Mouse (Mus musculus) cerebellum, postnatal 4 days (tissue): ENCODE data around the gene Gpatch2.

Source experiments
- DNase-seq, 2 experiments: peaks; one replicate each; pipeline ENCODE4 v3.0.0; 2022; ENCODE audit warnings: low spot score in 2 of 2, mixed read lengths in 1 of 2

Gpatch2 gene

DNA sequence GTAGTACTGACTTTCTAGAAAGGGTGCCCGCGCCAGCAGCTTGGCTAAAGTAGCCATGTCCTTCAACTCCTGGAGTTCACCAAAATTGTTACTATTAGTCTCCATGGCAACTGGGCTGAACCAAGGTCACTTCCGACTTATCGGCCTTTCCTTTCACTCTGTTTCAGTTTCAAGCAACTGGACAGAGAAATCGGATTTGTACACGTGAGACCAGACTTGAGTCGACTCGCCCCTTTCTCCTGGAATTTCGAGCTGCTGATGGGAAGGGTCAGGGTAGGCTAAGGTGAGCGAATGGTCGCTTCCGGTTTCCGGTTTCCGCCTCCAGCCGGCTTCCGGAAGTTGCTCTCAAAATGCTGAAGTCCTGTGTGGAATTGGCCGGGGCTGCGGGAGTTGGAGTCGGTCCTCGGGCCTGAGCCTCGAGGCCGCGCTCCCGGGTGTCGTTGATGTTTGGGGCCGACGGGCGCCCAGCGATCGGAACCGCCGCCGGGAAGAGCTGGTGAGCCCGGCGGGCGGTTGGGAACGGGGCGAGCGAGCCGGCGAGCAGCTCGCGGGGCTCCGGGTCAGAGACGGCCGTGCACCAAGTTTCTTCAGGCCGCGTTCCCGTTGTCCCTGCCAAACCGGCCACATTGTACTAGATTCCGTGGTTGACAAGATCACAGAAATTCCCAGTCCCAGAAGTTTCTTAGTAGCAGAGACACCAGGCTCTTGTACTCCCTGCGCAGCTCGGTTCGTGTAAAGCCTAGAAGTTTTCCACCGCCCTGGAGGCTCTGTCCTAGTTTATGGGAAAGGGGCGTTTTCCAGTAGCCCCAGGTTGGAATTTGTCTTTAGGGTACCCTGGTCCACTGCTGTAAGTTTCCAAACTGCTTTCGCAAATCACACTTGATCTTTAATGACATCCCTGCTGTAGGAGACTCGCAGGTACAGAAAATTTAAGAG lies at the start of gene Gpatch2, which contains the start of gene Spata17:
TSS of gene Gpatch2 (plus strand) at position 328 of the 936 bp plus-strand sequence.
TSS of gene Spata17 (minus strand) at position 285 of the 936 bp plus-strand sequence.
- peak; percentile 26 to 71 for DNase-seq

DNA sequence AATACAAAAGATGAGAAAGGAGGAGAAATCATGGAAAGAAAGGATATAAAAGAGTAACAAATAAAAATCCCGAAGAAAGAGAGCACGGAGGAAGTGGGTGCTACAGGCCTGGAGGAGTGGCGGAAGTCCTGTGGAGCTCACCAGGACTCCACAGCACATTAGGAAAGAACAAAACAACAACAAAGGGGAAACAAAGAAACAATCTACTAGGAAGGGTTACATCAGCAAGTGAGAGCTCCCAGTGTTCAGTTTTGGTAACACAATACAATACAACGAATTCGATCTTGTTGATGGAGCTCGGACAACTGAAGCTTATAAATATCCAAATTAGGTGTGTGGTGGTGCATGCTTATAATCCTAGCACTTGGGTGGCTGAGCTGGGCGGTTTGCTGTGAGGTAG lies 45.7 kb upstream of the Gpatch2 start:
- no peak for DNase-seq

DNA sequence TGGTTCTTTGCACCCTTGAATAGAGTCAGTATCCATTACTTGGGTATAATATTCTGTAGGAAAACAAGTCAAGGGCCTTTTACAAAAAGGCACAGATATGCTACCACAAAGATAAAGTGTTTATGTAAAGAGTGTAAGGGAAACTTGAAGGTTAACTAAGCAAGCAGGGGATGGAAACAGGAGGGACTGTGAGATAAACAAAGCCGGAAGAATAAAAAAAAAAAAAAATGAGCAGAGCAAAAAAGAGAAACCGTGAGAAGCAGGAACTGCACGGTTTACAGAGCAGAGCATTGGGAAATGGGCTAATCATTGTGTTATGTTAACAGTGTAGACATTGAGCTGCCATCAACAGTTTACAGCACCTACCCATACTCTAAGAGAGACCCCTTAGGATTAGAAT lies 44.9 kb upstream of the Gpatch2 start:
- DNase-seq: no peak

DNA sequence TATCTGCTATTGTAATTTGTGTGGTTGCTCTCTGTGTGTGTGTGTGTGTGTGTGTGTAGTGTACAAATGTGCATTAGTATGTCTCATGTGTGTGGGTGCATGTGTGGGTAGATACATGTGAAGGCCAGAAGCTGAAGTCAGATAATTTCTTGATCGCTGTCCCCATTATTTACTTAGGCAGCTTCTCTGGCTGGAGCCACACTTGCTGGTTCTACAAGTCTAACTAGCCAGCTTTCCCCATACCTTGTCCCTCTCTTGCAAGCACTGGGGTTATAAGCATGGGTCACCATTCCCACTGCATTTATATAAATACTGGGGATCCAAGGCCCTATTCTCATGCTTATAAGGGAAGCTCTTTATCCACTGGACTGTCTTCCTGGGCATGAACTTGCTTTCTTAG lies 39.3 kb upstream of the Gpatch2 start:
- no peak for DNase-seq

DNA sequence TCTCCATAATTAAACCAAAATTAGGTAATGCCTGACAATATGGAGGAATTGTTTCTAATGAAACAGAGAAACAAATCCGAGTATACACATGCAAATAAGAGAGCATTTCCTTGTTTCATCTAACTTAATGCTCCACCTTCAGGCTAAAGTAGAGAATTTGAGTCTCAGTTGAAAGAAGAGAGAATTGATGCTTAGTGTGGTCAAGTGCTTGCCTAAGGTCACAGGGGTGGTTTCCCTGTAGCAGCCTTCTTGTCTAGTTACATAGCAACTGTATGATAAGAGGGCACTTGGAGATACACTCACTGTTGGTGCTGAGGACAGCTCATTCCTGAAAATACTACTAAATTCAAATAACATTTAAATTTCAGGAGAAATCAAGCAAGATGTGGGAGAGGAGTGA lies 36.8 kb upstream of the Gpatch2 start:
- no peak for DNase-seq

DNA sequence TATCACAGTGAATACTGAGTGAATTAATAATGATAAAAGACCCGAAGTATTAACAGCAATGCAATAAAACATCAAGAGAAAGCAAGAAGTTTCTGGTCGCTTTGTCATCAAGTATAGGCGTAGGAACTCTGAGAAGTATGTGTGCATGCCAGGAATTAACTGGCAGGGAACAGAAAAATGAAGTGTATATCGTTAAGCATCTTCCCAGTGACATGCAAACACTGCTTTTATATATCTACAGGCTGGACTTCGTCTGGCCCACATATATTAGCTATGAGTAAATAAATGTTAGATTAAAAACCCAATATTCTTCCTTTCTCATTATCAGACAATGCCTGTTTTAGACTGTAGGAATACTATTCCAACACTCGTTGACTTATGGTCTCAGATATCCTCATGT lies 9.8 kb upstream of the Gpatch2 start:
- no peak for DNase-seq

DNA sequence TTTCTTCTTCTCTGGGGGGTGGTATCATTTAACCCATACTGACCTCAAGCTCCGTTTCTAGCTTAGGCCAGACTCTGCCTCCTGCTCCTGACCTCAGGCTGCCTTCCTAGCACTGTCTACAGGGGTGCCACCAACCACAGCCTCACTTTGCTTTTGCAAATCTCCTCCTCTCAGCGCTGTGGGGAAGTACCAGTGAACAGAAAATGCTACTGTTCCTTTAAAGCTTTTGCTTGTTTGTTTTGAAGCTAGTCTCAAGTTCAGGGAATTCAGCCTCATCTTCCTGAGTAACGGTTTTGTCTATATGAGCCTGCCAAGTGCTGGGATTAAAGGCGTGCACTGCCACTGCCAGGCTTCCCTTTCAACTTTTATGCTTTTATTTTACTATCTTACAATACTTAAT lies 5.8 kb upstream of the Gpatch2 start:
- DNase-seq: no peak

DNA sequence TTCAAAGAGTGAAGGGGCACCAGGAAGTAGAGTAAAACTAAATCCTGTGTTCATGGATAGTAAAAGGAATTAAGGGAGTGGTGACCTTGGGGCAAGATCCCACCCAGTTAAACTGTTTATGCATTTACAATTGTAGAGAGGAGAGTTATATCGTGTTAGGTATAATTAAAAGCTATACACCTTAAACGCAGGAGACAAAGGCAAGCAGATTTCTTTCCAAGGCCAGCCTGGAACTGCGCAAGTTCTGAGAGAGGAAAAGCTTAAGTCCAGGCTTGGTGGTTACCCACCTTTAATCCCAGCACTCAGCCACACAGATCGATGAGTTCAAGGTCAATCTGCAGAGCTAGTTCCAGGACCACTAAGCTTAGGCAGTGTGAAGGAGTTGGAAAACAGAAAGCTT lies 4.6 kb upstream of the Gpatch2 start:
- no peak for DNase-seq

DNA sequence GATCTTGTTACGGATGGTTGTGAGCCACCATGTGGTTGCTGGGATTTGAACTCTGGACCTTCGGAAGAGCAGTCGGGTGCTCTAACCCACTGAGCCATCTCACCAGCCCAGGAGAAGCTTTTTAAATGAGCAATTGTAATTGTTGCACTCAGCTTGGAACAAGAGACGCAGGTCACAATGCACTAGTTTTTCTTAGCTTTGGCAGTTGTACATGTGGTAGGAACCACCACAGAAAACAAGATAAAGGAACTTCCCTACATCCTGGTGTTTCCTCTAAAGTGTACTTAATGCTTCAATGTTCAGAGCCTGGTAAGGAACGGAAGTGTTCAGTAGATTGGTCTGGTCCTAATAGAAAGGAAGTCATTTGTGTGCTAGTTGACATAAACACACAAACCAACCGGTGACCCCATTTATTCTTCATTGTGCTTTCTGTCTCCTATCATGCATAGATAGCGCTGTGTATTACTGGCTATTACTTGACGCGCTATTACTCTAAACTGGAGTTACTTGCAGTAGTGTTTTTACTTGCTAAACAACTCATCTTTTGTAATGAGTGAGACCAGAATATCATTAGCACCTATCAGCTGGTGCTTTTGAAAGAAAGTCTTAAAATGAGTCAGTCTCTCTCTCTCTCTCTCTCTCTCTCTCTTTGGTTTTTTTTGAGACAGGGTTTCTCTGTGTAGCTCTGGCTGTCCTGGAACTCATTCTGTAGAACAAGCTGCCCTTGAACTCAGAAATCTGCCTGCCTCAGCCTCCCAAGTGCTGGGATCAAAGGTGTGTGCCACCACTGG lies 1.5 kb downstream of the Gpatch2 start:
- no peak for DNase-seq

DNA sequence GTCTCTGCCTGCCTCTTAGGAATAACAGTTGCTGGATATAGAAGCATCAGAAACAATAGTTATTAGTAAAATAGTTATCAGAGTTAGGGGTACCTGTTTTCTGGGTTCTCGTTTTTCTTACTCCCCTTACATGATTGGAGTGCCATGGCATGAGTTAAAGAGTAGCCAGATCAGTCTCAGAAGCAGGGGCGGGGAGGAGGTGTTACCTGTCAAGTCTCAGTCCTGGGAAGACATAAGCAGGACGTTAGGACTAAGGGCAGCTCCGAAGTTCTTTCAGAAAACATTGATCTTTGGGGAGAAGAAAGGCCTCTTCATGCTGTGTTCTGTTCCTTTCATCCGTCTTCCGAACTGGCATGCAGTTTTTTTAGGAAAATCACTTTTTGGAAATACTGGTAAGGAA lies 5.4 kb downstream of the Gpatch2 start:
- DNase-seq: no peak

DNA sequence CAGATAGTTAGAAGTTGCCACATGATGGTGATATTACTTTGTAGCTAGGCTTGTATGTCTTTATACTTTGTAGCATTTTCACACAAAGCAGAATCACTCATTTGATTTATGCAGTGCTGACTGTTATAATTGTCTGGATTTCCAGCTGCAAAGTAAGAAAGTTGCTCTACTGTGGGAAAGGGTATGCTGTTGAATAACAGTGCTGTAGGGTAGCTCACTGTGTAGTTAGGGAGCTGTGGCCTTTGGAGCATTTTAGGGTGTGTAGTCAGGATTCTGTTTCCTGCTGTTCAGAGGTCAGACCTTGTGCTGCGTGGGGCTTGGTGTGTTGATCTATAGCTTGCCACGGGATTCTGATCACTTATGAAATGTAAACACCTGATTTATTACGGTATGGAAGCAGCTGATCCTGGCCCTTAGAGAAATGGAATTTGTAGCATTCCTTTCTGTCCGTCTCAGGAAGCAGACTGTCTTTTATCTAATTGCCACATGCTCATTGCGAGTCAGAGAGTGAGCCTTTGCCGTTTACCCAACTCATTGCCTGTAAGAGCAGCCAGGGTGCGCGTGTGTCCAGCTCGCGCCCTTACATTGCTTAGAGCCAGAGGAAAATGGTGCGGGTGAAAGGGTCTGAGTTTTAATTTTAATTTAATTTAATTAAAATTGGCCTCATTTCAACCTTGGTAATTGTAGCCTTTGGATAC lies 11.2 kb downstream of the Gpatch2 start:
- no peak for DNase-seq

DNA sequence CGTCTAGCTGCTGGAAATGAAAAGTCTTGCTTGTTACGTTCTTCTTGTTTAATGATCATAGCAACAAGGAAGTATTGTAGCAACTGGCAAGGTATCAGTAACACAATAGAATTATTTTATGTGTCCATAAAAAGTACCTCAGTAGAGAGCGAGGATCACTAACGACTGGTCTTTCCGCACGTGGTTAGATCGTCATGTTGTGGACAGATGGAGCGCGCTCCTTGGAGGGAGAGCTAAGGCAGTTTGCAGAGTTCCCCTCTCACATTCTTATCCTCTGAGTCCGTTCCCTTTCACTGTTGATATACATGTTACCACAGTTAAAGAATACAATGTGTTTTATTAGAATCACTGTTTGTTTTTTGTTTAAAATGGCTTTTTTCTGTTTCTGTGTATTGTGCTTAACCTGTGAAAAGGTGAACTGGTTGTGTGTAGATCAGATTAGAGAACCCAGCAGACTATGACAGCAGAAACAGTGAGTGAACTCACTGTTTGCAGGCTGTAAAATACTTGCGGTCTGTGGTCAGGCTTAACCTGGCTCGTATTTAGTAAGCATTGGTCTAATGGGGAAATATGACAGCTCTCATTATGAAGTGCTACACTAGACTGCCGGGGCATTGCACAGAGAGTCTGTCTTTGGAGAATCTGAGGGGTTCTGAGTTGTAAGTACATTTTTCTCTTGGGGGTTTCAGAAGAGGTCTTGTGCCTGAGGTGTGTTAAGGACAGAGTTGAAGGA lies 13.3 kb downstream of the Gpatch2 start:
- no peak for DNase-seq

DNA sequence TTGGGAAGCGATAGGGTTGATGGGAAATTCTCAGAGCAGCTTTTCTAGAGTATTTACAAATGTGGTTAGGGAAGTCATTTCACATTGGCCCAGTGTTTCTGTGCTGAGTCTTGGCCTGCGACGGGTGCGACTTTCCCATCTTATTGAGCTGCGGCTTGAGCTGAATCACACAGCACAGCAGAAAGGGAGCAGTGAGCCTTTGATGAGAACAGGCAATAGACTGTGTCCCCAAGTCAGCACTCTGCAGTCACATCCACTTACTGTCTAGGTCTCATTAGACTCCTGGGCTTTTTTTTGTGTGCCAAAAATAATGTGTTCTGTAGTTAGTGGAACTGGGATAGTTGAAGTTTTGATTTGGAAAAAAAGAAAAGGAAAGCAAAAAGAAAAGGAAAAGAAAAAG lies 14.9 kb downstream of the Gpatch2 start:
- DNase-seq: no peak

DNA sequence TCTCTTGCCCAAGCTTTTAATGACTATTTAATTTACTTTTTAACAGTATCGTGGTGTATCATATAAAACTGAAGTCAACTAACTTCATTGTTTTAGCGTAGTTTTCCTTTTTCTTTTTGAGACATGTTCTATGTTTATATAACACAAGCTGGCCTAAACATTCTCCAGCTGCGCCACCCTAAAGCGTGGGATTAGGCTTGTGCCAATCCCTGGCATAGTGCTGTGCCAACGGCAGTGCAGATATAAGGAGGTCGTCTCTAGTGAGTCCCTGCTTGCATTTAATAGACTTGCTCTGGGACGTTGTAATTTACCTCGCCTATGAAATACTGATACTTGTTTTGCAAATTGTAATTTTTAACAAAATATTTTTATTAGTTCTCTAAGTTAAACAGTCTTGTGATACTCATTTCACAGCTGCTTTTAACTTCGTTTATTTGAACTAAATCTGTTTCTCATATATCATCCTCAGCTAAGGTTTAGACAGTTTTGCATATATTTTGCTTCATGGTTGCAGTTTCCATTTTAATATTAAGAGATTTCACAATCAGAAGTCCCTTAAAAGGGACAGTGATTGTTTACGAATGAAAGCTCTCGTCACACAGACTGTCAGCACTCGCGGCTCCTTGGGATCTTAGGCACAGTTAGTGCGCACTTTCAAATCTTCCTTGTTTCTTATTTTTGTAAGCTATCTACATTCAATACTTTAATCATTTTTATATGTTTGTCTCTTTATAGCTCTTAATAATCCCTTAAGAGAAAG lies 17.1 kb downstream of the Gpatch2 start:
- no peak for DNase-seq

DNA sequence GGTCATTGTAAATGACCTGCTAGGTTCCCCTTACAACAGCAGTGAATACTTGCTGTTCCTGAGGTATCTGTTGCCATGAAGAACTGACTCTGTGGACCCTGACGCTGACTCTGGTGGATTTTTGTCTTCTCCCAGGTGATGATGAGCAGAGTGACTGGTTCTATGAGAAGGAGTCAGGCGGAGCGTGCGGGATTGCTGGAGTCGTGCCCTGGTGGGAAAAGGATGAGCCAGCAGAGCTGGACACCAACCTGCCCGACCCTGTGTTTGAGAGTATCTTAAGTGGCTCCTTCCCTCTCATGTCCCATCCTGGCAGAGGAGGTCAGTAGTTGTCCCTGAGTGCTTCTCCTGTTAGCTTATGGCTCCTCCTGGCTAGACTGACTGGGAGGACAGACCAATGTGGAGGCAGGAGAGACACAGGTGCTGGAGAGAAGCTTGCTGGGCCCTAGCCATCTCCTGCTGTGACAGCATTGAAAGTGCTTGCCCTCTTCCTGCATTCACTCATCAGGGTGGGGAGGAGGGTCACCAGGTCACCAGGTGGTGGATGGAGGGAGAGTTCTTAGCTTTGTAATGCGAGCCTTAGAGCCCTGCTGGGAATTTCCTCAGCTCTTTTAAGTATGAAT lies 17.8 kb downstream of the Gpatch2 start:
- DNase-seq: peak in 1 of 2 experiments; percentile 15

DNA sequence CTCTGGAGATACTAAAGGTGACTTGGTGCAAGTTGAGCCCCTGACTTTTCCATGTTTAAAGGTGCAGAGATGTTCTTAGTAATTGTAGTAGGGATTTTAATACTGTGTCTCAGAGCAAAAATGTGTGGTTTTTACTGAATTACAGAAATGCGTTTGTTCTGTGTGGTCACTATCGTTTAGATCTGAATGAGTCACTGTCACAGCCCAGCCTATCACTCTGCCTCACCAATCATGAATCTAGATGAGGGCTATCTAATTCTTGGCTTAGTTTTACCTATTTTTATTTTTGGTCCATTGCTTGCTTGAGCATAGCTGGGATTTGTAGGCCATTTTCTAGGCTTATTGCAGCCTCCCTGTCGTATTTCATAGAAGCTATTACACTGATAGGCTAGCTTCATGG lies 19.9 kb downstream of the Gpatch2 start:
- DNase-seq: no peak

DNA sequence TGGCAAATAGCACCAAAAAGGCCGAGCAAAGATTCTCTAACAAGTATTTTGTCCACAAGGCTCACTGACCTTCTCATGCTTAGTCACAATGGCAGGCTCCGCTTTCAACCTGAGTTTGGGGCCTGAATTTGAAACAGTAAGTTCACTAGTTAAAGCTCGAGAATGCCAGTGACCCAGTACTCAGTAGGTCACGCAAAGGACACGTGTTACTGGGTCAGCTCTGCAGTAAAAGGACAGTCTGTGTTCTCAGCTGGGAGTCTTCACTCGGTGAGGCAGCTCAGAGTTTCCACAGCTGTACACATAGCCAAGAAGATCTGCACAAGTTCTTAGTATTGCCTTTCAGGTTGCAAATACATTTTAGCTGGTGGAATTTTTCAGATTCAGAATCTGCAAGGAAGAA lies 21.0 kb downstream of the Gpatch2 start:
- no peak for DNase-seq

DNA sequence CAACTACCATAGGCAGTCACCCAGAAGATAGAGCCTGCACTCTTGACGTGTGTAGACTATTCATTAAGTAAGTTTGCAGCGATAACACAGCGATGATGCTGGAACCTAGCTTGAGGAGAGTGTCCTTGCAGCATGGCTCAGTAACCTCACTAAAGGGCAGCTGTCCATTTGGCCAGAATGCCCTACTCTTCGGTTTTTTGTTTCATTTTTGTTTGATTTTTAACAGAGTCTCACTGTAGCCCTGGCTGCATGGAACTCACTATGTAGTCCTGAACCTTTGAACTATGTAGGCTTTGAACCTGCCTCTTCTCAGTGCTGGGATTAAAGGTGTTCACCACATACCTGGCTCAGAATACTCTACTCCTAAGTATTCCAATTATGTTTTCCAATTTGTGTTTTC lies 22.8 kb downstream of the Gpatch2 start:
- no peak for DNase-seq

DNA sequence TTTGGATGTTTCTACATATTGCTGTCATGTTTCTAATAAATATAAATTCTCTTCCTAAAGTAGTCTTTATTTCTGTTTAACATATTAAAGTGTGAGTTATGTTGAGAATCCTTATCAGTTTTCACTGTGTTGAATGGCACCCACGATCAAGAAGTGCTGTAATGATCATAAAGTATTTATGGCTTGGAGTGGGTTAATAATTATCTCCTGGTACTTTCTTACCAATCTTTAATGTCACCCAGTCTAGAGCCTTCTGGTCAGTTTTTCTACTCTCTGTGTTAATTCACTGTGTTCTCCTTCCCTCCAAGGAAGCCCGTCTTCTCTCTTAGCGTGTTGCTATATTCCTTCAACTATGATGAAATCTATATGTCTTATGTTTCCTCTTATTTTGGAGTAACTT lies 25.0 kb downstream of the Gpatch2 start:
- no peak for DNase-seq

DNA sequence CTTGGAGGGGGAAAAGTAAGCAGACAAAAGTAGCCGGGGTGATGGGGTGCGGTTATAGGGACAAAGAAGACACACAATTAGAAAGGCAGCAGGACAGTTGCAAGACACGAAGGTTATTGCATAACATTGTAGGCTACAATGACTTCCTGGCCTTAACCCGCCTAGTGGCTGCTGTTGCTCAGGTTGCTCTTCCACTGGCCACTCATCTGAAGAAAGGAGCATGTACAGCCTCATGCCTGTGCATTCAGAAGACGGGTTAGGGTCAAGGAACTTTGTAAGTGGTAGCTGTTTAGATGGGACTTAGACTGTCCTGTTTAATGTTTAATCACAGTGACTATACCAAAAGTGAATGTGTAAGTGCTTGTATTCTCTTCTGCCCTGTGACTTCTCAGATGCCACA lies 26.0 kb downstream of the Gpatch2 start:
- no peak for DNase-seq
